Mouse (Mus musculus) hindlimb bud, embryonic 11.5 days (tissue): ENCODE measurements around the gene Nr2f2.

ENCODE experiments used
- DNase-seq: peaks from one replicate; pipeline ENCODE4 v3.0.0-alpha.2; 2012; ENCODE audit warnings: low read depth, low spot score; ENCODE audit errors: extremely low spot score

Nr2f2 gene

DNA sequence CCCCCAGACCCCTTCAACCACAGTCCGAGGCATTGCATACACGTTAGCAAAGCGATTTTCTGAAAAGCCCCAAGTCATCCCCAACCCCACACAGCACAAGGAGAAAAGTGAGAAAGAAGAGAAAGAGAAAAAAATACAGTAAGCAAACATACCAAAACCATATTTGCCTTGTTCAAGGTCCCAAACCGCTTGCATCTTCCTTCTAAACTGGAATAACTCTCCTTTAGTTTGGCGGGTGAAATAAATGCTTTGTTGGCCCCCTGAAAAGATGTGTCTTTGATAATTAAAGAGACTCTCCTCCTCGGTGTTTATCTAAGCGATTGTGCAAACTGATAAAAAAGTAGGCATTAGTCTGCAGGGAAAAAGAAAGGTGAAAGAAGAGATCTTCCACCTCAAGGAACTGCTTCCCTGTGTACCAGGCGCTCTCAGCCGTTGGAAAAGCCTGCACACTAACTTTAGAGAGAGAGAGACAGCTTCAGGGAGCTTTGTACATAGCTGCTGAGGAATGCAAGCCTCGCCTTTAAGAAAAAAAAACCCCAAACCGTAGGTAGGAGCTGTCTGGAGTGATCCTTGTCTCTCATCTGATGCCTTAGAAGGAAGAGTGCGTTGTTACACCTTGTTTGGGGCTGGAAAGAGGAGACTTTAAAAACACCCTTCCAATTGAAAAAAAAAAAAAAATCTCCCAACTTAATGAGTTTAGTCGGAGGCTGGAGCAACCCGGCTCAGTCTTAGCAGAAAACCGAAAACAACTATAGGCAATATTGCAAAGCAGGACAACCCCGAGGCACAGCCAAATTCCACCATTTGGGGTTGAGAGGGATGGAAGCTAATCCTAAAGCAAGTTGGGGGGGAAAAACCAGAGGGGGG lies at the start of gene Nr2f2:
Gene Nr2f2 (minus strand): TSS at position 795 of the 867 bp plus-strand sequence.
- DNase-seq: no peak

GRCm38 (mm10) chr7:70414461-70414860 lies 47.9 kb upstream of the Nr2f2 start:
- no peak for DNase-seq

DNA sequence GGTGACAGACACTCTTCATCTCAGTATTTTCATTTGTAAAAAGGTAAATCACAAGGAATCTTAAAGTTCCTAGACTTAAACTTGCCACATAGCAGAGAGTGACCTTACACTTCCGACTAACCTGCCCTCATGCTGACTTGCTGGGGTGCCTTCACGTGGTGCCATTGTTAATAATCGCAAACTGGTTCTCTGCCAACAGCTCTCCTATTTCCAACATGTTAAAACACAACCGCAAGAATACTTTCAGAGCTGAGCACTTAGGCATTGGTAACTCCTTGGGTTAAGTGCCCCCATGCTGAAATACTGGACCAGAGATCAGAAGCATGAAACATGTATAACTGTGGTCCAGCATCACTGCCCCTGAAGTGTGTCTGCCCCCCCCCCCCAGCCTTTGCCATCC lies 47.1 kb upstream of the Nr2f2 start:
- no peak for DNase-seq

GRCm38 (mm10) chr7:70412900-70413299 lies 46.4 kb upstream of the Nr2f2 start:
- no peak for DNase-seq

- DNase-seq: no peak
Observed at GRCm38 (mm10) chr7:70410350-70410749, 43.8 kb upstream of the Nr2f2 start.

GRCm38 (mm10) chr7:70409890-70410289 lies 43.4 kb upstream of the Nr2f2 start:
- no peak for DNase-seq

DNA sequence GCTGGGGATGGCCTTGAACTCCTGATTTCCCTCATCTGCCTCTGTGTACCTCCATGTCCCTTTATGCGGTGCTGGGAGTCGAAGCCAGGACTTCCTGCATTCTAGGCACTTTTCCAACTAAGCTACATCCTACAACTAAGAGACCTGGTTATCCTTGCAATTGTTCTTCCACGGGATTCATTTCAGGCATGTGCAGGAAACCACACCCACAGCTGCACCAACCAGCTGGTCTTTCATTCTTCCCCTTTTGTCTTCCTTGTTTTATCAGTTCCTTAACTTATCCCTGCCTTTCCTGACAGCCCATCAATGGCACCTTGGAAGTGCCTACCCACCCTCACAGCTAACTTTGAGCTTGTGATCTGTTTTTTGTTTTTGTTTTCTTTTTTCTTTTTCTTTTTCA lies 42.3 kb upstream of the Nr2f2 start:
- no peak for DNase-seq

DNA sequence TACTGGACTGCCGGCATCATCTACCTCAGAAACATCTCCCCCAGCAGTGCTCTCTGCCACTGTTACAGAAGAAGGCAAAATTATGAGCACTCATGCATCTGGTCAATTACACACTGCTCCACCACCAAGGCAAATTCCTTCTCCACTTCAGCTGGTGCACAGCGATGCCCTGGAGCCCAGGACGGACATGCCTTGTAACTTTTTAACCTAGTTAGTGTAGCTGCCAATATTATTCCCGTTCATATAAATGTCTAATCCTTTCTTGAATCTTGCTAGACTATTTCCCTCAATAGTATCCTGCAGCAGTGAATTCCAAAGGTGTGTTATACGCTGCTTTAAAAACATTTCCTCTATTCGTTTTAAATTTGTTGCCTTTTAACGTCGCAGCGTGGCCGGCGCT lies 40.6 kb upstream of the Nr2f2 start:
- DNase-seq: no peak

GRCm38 (mm10) chr7:70406527-70406926 lies 40.0 kb upstream of the Nr2f2 start:
- no peak for DNase-seq

GRCm38 (mm10) chr7:70405466-70405865 lies 38.9 kb upstream of the Nr2f2 start:
- no peak for DNase-seq

GRCm38 (mm10) chr7:70382828-70383227 lies 16.3 kb upstream of the Nr2f2 start:
- DNase-seq: no peak

- DNase-seq: no peak
Observed at GRCm38 (mm10) chr7:70381409-70382244, 15.1 kb upstream of the Nr2f2 start.

- no peak for DNase-seq
Observed at GRCm38 (mm10) chr7:70380943-70381342, 14.4 kb upstream of the Nr2f2 start.

- DNase-seq: no peak
Observed at GRCm38 (mm10) chr7:70380246-70380645, 13.7 kb upstream of the Nr2f2 start.

DNA sequence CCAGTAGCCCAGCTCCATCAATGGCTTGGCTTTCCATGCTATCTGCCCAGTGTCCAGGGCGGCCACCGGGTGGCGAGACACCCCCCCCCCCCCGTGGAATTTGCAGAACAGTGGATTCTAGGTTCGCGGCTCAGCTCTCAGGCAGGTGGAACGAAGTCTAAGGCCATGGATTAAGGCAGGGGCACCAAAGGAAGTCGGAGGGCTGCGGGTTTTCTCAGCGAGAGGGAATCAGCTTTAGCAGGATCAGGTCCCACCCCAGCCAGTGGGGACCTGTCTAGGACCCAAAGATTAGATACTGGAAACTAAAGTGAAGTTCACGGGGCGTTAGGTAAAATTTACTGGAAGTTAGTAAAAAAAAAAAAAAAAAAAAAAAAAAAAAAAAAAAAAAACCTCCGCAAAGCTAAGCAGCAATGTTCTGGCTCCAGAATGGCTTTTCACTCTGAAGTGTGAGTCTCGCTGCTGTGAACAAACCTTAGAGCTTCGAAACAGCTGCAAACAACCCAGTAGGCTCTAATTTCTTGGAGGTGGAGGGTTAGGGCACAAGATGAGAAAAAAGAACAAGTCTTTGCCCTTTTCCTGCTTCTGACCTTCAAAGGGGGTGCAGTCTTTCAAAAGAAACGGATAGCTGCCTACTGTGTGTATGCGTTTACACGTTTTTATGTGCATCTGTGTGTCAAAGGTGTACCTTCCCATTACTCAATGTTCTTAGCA lies 4.2 kb upstream of the Nr2f2 start:
- DNase-seq: no peak

GRCm38 (mm10) chr7:70369731-70370551 lies 3.4 kb upstream of the Nr2f2 start:
- no peak for DNase-seq

- no peak for DNase-seq
Observed at GRCm38 (mm10) chr7:70369061-70369730, 2.7 kb upstream of the Nr2f2 start.

DNA sequence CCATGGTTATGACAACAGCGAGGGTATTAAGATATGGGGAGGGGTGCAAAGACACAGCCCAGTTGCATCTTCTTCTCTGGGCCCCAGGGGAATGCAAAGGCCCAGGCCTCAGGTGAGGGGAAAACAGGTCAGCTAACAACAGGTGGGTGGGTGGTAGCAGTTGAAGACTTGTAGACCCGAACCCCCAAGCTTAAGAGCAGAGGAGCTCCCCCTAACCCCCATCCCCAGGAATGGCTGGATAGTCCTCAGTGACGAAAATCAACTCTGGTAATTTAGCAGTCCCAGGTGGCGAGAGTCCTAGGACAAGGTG lies 2.2 kb upstream of the Nr2f2 start:
- DNase-seq: no peak

GRCm38 (mm10) chr7:70368268-70368655 lies 1.7 kb upstream of the Nr2f2 start:
- DNase-seq: no peak

GRCm38 (mm10) chr7:70367591-70368267 lies 1.2 kb upstream of the Nr2f2 start:
- no peak for DNase-seq
